Mouse (Mus musculus) left cerebral cortex, adult 9 months (tissue): ENCODE measurements around the gene Ints4.
A peak's percentile ranks its signal among the peaks of the same experiment; 100 is the strongest.

Experiments
- DNase-seq, 2 experiments: peaks; one replicate each; pipeline ENCODE4 v3.0.0; 2022; ENCODE audit warnings: low spot score in 2 of 2

Ints4 gene

GRCm38 (mm10) chr7:97536571-97536970 is 55.8 kb downstream of the Ints4 start:
- no peak for DNase-seq

DNA sequence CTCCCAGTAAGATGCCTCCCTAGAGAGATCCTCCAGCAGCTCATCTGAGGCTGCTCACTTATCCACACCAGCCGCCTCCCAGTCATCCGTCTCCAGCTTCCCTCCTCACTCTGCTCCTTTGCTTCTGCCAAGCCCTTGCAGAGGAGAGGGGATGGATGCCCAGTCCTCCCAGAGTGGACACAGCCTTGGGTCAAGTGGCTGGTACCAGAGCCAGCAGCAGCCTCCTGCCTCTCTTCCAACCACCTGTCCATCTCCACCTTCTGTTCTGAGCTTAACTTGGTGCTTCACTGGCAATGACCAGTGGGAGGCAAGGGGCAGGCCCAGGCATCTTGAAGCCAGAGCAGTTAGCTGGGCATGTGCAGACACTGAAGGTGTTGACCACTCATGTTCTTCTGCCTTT is 65.7 kb downstream of the Ints4 start:
- DNase-seq, result no peak

DNA sequence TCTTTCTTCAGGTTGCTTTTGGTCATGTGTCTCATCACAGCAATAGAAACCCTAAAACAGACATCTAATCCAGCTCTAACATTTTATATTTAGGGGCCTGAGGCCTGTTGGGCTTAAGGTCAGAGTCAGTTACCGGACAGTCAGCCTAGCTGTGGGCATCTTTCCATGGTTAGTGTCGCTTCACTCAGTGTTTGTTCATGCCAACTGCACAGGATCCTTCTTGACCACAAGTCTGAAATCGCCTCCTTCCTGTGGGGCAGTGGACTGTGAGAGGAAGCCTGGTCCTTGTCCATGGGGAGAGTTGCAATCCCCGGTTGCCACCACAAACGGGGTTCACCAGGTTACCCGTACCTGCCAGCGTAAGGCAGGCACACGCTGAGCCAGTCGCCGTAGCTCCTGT is 68.5 kb downstream of the Ints4 start:
- no peak for DNase-seq

DNA sequence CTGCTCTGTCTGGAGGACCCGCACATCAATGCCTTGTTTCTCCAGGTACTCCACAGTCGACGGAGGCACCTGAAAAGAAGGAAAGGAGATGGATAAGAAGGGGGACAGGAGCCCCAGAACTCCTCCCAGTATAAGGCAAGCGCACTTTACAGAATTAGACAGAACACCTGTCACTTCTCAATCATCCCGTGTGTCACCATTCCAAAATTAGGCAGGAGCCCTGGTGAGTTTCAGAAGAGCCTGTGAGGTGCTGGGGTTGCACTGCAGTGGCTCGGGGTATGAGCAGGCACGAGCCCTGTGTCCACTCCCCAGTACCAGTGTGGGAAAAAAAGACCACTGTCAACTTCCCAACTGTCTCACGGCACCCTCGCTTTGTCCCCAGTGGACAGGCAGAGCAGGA is 69.9 kb downstream of the Ints4 start:
- DNase-seq, result no peak

GRCm38 (mm10) chr7:97563576-97563975 is 82.8 kb downstream of the Ints4 start:
- DNase-seq, result no peak

DNA sequence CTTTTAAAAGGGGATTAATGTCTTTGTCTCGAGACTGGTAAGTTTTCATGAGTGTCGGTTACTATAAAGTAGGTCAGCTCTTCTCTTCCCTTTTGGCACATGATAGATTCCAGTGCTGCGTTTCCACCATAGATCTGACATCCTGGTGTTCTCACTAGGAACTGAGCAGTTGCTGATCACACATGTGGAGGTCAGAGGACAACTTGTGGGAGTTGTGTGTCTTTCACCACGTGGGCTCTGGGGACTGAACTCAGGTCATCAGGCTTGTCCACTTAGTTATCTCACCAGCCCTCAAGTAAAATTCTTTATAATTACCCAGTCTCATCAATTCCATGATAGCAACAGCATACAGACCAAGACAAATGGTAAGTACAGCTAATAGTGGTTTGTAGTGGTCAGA is 88.6 kb downstream of the Ints4 start:
- DNase-seq, result no peak

GRCm38 (mm10) chr7:97570389-97570788 is 89.6 kb downstream of the Ints4 start:
- DNase-seq, result no peak

- DNase-seq, result peak; percentile 18 to 37
Observed at GRCm38 (mm10) chr7:97578361-97579066, 97.8 kb downstream of the Ints4 start.

DNA sequence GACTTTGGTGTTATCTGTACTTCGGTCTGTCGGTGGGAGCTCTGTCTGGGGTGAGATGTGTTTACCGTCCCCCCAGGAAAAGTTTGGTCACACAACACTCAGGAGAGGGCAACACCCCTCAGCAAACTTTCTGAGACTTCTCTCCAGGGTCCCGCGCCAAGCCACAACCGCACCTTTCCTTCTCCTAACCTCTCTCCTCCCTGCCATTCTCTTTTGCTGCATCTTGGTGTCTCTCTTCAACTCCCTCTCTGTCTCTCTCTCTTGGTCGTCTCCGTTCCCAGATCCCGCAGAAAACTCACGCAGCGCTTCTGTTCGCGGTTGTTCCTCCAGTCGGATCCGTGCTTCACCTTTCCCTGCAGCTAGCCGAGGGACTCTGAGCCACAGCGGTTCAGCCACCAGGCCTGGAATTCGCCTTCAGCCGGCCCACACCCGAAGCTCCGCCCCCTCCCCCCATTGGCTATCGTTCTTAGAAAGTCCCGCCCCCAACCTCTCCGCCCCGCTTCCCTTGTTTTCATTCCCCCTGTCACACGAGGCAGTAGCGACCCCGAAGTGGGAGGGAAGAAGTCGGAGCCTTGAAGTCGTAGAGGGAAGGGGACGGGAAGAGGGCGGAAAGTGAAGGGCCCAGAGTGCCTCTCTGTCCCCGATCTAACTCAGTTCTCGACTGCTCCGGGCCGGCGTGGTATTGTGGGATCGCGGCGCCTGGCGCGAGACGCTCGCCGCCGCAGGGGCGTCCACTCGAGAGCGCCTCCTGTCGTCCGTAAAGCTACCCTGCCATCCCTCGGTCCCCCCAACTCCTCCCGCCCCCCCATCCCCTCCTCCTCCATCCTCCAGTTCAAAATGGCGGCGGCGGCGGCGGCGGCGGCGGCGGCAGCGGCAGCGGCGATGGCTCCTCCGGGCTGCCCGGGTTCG is 98.6 kb downstream of the Ints4 start, which contains the start of the genes Aamdc and Rsf1:
Aamdc (minus strand) TSS at position 431 of the 909 bp plus-strand sequence.
Rsf1 (plus strand) TSS at position 823 of the 909 bp plus-strand sequence.
- peak; percentile 93 to 94 for DNase-seq

DNA sequence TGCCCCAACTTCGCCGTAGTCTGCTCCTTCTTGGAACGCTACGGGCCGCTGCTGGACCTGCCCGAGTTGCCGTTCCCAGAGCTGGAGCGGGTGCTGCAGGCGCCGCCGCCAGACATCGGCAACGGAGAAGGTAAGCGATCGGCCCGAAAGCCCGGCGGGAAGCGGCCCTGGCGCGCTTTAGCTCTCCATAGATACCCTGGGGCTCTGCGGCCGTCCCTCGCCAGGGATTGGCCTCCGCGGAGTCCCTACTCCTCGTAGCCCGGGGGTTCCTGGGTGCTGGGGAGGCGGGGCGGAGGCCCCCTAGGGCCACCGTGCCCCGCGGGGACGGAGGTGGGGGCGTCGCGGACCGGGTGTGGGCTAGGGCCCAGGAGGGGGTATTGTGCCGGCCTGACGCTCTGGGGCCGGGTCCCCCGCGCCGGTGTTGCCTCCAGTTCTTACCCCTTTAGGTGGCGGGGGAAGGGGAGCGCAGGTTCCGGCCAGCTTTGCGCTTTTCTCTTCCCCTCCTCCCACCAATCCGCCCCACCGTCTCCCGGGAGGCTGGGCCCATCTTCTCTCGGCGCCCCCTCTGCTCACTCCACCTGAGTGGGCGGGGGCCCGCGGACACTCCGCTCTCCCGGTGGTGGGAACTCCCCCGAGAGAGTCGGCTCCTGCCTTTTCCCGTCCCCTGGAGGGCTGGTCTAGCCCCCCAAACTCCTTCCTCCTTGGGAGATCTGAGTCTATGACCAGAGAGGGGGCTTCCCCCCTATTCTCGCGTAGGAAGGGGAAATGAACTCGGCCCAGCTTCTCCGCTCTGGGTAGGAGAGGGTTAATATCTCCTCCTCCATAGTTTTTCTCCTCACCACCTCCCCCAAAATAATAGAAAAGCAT is 99.5 kb downstream of the Ints4 start:
- DNase-seq, result peak; percentile 23 to 47

- DNase-seq, result peak; percentile 54 to 85
Observed at GRCm38 (mm10) chr7:97580843-97581214, 100.1 kb downstream of the Ints4 start.

DNA sequence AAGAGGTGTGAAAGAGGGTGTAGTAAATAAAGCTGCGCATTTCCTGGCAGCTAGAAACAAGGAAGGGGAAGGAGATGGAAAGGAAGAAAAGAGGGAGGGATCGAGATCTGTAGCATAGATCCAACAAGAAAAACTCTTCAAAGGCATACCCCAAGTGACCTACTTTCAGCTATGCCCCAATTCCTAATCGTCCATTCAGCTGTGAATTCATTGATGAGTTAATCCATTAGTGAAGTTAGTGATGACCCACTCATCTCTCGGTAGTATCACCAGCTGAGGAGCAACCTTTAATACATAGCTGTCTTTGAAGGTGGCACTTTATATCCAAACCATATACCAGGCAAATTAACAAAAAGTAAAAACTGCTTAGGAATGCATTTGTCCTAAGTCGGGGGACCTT is 107.8 kb downstream of the Ints4 start:
- DNase-seq, result no peak

DNA sequence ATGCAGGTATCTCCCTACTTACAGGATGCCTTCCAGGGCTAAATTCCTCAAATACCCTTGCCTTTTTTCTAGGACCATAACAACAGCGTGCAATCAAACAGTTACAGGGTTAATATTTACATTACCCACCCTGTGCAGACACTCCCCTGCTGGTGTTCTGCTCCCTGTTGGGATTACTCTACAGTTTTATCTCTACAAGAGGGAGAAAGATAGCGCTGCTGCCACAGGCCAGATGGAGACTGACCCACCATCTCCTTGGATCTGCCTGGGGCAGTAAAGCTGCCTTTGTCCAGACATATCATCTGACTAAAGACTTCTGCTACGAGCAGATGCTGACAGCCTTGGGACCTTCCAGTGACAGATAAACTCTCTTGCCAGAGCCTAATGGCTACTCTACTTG is 109.7 kb downstream of the Ints4 start:
- no peak for DNase-seq
